ENCODE assay signal across 9 mouse cellular contexts in the genomic region with DNA sequence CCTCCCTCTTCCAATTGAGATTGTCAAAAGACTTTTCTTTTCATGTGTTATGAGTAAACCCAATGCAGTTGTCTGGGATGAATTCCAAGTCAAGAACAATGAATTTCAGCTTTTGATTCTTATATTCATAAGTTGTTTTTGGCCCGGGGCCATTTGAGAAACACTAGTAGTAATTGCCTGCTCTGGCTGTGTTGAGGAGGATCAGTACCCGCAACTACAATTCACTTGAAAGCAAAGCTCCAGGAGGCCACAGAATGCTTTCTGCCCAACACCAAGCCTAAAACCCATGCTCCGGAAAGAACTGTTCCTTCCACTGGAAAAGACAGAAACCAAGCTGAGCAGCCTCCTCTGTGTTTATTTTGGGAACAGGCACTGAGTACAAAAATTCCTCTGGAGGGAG.
A peak's percentile ranks its signal among the peaks of the same experiment; 100 is the strongest.
DNase-seq lines count a peak whose midpoint lies in the region; ATAC-seq and TF ChIP-seq lines count a peak whose summit lies in the region.
"Had no signal": no experiment of that assay in that cellular context is flagged by ENCODE, and none has a peak within 500 bp of the region (broad histone marks: within the 10 kb centered on the region; RNA-seq: fewer than 3 reads in every experiment).

No protein-coding gene starts in this region.

- intact Hi-C loops in left cerebral cortex, adult 2 months (cut with DNase I), result no loop called here
- intact Hi-C loops in left cerebral cortex, postnatal 36 days (cut with DNase I), result no loop called here

- H3K4me3 ChIP-seq in left cerebral cortex, adult 2 months, result no peak overlapping the region

- no peak for ATAC-seq in activated CD4-positive, CD25-positive, alpha-beta regulatory T cell, adult 4 months

- no peak overlapping the region for H3K27ac ChIP-seq in left cerebral cortex, adult 2 months

- DNase-seq in cerebellum, adult 11 months, result peak; percentile 5
- DNase-seq in cerebellum, postnatal 4 days (ENCODE audit: low spot score in 2 of 2), result no peak
- DNase-seq in left cerebral cortex, adult 2 months (ENCODE audit: extremely low spot score in 1 of 2, low spot score in 2 of 2), result peak; percentile 11 to 13
- DNase-seq in left cerebral cortex, adult 11 months (ENCODE audit: low spot score), result no peak
- peak; percentile 28 for DNase-seq in heart, adult 8-10 months (ENCODE audit: low spot score)
- DNase-seq in left cerebral cortex, postnatal 36 days (ENCODE audit: low spot score in 2 of 2), result peak; percentile 7 to 10
- no peak for DNase-seq in yolk sac, embryonic 10.5 days (ENCODE audit: low spot score)
- DNase-seq: spleen, adult 18-20 months had no signal

- no peak for TF ChIP-seq CTCF in left cerebral cortex, adult 2 months (IDR thresholded peaks at IDR 0.05)

Comparison
In these comparisons a context has a peak if more than half of its experiments do, and no peak if none do; other contexts are left out.
1. DNase-seq: peak in cerebellum, adult 11 months (single experiment), left cerebral cortex, adult 2 months (2 of 2), heart, adult 8-10 months (single experiment) and left cerebral cortex, postnatal 36 days (2 of 2); none in cerebellum, postnatal 4 days (0 of 2), left cerebral cortex, adult 11 months (single experiment) and yolk sac, embryonic 10.5 days (single experiment).